Mouse (Mus musculus) limb, embryonic 13.5 days (tissue): Measurements from ENCODE around the gene Fga. TPM values are rescaled to one million over a fixed set of nuclear protein-coding genes. Genes with fewer than 3 reads are reported as not detected.

Experiments
- ATAC-seq: fragments of 200-750 bp; cut with Nextera tagmentation; 2 replicates; pipeline ENCODE4 v1.8.0; 2017; ENCODE audit warnings: low read depth, moderate number of reproducible peaks, moderate TSS enrichment; ENCODE audit not compliant: low FRiP score
- H3K27ac ChIP-seq: fragments of 300-500 bp; sonication (generic); 2 replicates; pipeline ENCODE4 v1.5.1; 2015; ENCODE audit warnings: inconsistent platforms, mild to moderate bottlenecking, moderate library complexity
- H3K27me3 ChIP-seq: fragments of 300-500 bp; sonication (generic); 2 replicates; pipeline ENCODE4 v1.6.1; 2015; ENCODE audit warnings: mild to moderate bottlenecking, inconsistent platforms
- H3K36me3 ChIP-seq: fragments of 300-500 bp; sonication (generic); 2 replicates; pipeline ENCODE4 v1.6.1; 2015; ENCODE audit warnings: inconsistent platforms, mild to moderate bottlenecking, moderate library complexity
- H3K4me1 ChIP-seq: fragments of 300-500 bp; sonication (generic); 2 replicates; pipeline ENCODE4 v1.6.1; 2015; ENCODE audit warnings: inconsistent platforms
- H3K4me2 ChIP-seq: fragments of 300-500 bp; sonication (generic); replicated peaks from 2 replicates; pipeline ENCODE4 v1.6.1; 2015; ENCODE audit warnings: inconsistent platforms, mild to moderate bottlenecking, moderate library complexity
- H3K4me3 ChIP-seq: fragments of 300-500 bp; sonication (generic); 2 replicates; pipeline ENCODE4 v1.5.1; 2015; ENCODE audit warnings: moderate library complexity, mild to moderate bottlenecking, inconsistent platforms
- H3K9ac ChIP-seq: fragments of 300-500 bp; sonication (generic); 2 replicates; pipeline ENCODE4 v1.6.1; 2015; ENCODE audit warnings: mild to moderate bottlenecking, inconsistent platforms
- H3K9me3 ChIP-seq: fragments of 300-500 bp; sonication (generic); 2 replicates; pipeline ENCODE4 v1.6.1; 2016; ENCODE audit warnings: inconsistent platforms
- WGBS: fragments of 180-500 bp; shearing (Covaris S2); methylation state at CpG from one replicate; pipeline ENCODE4 v1.1.7; 2015; 5-methylcytosine and 5-hydroxymethylcytosine counted together
- polyA plus RNA-seq: library from polyadenylated mRNA; unstranded; fragments of >200 nt; fragmentation: Nextera tagmentation; extraction: Ambion mirVana; gene quantifications from 2 replicates; pipeline ENCODE4 v1.2.1, GENCODE M21; 2015

Gene Fga
- polyA plus RNA-seq, result 0.09 and 1.0 TPM in 2 replicates

DNA sequence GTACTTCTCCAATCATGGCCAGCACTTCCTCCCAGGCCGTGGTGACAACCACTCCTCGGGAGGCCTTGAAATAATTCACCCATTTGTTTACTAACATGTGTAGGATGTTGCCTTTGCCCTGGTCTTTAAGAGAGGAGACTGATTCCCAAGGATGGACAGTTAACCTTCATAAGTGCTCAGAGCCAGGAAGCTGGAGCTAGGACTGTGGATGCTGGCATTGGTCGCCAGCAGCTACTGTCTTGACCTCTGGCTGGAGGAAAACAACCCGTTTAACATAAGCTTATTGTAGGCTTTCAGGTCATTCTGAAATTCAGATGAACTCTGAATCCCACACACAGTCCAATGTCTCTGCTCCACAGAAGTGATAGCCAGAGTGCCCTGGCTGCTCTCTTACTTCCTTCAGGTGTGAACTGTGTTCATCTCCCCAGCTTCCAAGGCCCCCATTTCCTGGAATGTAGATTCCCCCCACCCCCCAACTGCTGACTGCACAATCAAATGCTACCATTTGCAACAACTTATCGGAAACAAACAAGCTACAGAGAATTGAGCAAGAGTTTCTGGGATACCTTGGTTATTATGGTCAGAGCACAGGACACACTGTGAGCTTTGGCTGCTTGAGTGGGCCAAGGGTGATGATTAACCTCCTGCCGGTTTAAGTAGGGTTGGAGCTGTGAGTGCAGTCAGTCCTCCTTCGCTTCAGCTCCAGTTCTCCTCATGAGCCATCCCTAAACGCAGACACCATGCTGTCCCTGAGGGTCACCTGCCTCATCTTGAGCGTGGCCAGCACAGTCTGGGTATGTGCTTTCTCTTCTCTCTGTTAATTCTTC is at the start of gene Fga:
TSS of gene Fga (plus strand) at position 602 of the 827 bp plus-strand sequence.
- Histone ChIP-seq H3K9ac (no peak within 1 kb of the TSS), H3K4me2 (no peak within 1 kb of the TSS), H3K27me3 (no peaks in the 10 kb centered on the region), H3K4me1 (no peaks in the 10 kb centered on the region), H3K4me3 (no peak within 1 kb of the TSS), H3K36me3 (no peaks in the 10 kb centered on the region), H3K27ac (no peak within 1 kb of the TSS), H3K9me3 (no peaks in the 10 kb centered on the region)
- 80% methylated on average over 9 of the region's 9 CpGs for WGBS
- ATAC-seq, result no peak

DNA sequence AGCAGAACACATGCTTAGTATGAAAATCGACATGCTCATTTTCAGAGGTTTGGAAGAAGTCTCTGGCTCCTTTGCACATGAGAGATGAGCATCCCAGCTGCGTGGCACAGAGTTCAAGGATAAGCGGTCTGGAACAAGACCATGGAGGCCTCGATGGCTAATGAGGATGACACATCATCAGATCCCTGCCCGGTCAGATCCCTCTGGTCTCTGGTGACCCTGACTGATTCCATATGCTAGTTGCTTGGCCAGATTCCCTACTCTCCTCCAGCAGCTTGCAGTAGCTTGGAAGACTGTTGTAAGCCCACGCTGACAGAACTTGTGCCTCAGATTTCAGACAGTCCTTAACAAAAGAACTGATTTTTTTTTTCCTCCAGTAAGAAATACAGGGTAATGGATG is 45.1 kb upstream of the Fga start:
- no peaks in the 10 kb centered on the region for H3K9me3 ChIP-seq
- no peak overlapping the region for H3K9ac ChIP-seq
- H3K4me1 ChIP-seq, result no peaks in the 10 kb centered on the region
- WGBS, result 77% methylated on average over 6 of the region's 6 CpGs
- no peak overlapping the region for H3K4me3 ChIP-seq
- no peaks in the 10 kb centered on the region for H3K27me3 ChIP-seq
- no peak overlapping the region for H3K4me2 ChIP-seq
- no peaks in the 10 kb centered on the region for H3K36me3 ChIP-seq
- peak; percentile 36; the same call in 1 of the 2 replicates for ATAC-seq
- no peak overlapping the region for H3K27ac ChIP-seq

DNA sequence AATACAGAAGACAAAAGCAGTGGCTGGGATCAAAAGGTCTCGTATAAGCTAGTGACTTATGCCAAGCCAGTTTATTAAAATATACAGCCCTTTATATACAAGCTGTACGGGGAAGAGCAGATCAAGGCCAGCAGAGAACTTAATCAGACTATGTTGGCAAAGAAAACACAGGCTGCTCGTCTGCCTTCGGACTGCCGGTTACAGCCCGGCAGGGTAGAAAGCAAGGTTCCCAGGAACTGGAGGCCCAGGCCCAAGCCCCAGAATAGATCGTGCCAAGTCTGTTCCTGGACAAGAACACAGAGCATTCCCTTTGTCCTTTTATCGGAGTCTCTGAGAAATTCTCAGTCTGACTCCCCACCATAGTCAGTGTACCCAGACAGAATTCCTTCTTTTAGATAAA is 44.0 kb upstream of the Fga start:
- no peaks in the 10 kb centered on the region for H3K9me3 ChIP-seq
- no peaks in the 10 kb centered on the region for H3K27me3 ChIP-seq
- H3K4me2 ChIP-seq, result no peak overlapping the region
- H3K36me3 ChIP-seq, result no peaks in the 10 kb centered on the region
- H3K27ac ChIP-seq, result no peak overlapping the region
- no peaks in the 10 kb centered on the region for H3K4me1 ChIP-seq
- 78% methylated on average over 8 of the region's 8 CpGs for WGBS
- H3K9ac ChIP-seq, result no peak overlapping the region
- no peak for ATAC-seq
- no peak overlapping the region for H3K4me3 ChIP-seq

DNA sequence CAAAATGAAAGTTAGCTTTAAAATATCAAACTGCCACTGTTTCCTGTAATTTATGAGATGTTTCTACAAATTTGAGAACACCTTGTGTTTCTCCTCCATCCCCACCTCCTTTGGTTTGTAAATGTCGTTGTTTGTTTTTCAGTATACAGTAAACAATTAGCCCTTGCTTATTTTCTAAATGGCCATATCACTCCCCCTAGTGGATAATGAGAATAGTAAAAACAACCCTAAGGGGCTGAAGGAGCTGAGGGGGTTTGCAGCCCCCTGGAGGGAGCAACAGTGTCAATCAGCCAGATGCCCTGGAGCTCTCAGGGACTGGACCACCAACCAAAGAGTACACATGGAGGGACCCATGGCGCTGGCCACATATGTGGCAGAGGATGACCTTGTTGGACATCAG is 41.0 kb upstream of the Fga start:
- no peaks in the 10 kb centered on the region for H3K27me3 ChIP-seq
- WGBS, result 84% methylated on average over 2 of the region's 2 CpGs
- H3K9me3 ChIP-seq, result no peaks in the 10 kb centered on the region
- H3K9ac ChIP-seq, result no peak overlapping the region
- no peaks in the 10 kb centered on the region for H3K36me3 ChIP-seq
- no peak for ATAC-seq
- H3K4me3 ChIP-seq, result no peak overlapping the region
- no peak overlapping the region for H3K4me2 ChIP-seq
- no peaks in the 10 kb centered on the region for H3K4me1 ChIP-seq
- no peak overlapping the region for H3K27ac ChIP-seq

DNA sequence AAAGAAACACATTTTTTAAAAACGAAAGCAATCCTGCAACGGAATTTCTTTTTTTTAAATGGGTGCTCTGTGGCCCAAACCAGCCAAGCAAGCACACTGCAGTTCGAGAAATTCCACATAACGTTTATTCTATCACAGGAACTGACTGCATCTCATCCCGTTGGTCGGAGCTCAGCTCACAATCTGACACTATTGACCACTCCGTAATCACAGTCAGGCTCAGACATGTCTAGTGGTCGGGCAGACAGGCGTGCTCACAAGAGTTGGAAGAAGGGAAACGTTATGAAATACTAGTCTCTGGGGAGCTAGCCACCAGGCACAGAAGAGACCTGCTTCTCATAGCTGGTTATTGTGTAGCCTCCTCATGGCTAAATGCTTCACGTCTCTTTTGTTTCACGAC is 33.9 kb upstream of the Fga start:
- H3K9ac ChIP-seq, result no peak overlapping the region
- WGBS, result 75% methylated on average over 12 of the region's 12 CpGs
- H3K4me1 ChIP-seq, result peaks cover 12% of the 10 kb centered on the region
- H3K27me3 ChIP-seq, result peaks cover 11% of the 10 kb centered on the region
- H3K9me3 ChIP-seq, result no peaks in the 10 kb centered on the region
- H3K4me2 ChIP-seq, result no peak overlapping the region
- H3K27ac ChIP-seq, result no peak overlapping the region
- no peak for ATAC-seq
- no peak overlapping the region for H3K4me3 ChIP-seq
- H3K36me3 ChIP-seq, result no peaks in the 10 kb centered on the region

DNA sequence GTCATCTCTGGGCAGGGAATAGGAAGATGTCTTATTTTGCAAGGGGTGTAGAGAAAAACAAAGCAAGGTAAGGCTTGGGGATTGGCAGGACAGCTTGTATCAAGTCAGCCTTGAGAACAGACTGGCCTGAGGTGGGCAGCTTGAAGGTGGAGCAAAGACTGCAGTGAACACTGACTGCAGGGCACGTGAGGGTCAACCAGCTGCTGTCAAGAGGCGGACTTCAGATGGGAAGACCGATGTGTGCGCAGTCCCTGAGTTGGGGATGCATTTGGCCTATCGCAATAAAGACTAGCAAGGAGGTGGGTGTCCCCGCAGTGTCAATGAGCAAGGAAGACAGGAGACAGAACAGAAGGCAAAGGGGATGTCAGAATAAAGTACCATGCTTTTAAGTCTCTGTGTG is 32.9 kb upstream of the Fga start:
- no peaks in the 10 kb centered on the region for H3K36me3 ChIP-seq
- H3K27ac ChIP-seq, result no peak overlapping the region
- H3K4me2 ChIP-seq, result no peak overlapping the region
- ATAC-seq, result no peak
- peaks cover 12% of the 10 kb centered on the region for H3K4me1 ChIP-seq
- H3K4me3 ChIP-seq, result no peak overlapping the region
- peaks cover 11% of the 10 kb centered on the region for H3K27me3 ChIP-seq
- no peaks in the 10 kb centered on the region for H3K9me3 ChIP-seq
- no peak overlapping the region for H3K9ac ChIP-seq
- 91% methylated on average over 6 of the region's 6 CpGs for WGBS

DNA sequence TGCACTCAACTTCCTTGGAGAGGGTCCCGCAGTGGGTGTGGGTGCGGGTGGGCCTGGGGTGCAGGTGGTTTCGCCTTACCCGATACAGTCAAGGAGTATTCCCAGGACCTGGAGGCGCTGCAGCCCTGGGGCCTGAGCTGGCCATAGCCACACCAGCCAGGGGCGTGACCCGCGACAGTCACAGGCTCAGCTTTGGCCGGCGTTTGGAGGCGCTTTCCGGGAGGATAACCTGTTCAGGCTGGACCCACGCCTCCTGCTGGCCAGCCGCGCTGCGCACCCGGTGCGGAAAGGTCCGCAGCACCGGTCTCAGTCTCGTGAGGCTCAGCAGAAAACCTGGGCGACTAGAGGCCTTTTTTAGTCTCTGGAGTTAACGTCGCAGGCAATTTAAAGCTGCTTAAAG is 30.5 kb upstream of the Fga start:
- Histone ChIP-seq H3K4me2 (peak overlapping the region; percentile 61), H3K4me3 (peak overlapping the region; percentile 31), H3K4me1 (peaks cover 20% of the 10 kb centered on the region), H3K27ac (no peak overlapping the region), H3K36me3 (no peaks in the 10 kb centered on the region), H3K9me3 (no peaks in the 10 kb centered on the region), H3K9ac (peak overlapping the region; percentile 31; the same call in 1 of the 2 replicates), H3K27me3 (peaks cover 11% of the 10 kb centered on the region)
- WGBS, result 1% methylated on average over 24 of the region's 24 CpGs
- ATAC-seq, result peak; percentile 46; the same call in 1 of the 2 replicates

DNA sequence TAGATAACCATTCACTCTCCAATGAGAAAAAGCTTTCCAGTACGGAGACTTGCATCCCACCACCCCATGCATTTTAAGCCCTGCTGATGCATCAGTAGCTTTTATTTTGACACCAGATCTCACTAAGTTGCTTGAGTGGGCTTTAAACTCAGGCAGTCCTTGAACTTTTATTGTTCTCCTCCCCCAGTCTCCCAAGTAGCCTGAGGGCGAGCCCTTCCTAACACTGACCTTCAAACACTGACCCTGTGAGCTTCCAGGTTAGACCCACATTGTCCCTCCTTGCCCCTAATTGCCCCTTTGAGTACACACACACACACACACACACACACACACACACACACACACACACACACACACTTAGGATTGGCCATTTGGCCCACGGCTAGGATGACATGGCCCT is 29.2 kb upstream of the Fga start:
- 51% methylated on average over 3 of the region's 3 CpGs for WGBS
- H3K4me1 ChIP-seq, result peaks cover 20% of the 10 kb centered on the region
- no peaks in the 10 kb centered on the region for H3K9me3 ChIP-seq
- no peak overlapping the region for H3K9ac ChIP-seq
- H3K4me2 ChIP-seq, result no peak overlapping the region
- H3K4me3 ChIP-seq, result no peak overlapping the region
- ATAC-seq, result no peak
- H3K27me3 ChIP-seq, result peaks cover 11% of the 10 kb centered on the region
- no peaks in the 10 kb centered on the region for H3K36me3 ChIP-seq
- no peak overlapping the region for H3K27ac ChIP-seq

DNA sequence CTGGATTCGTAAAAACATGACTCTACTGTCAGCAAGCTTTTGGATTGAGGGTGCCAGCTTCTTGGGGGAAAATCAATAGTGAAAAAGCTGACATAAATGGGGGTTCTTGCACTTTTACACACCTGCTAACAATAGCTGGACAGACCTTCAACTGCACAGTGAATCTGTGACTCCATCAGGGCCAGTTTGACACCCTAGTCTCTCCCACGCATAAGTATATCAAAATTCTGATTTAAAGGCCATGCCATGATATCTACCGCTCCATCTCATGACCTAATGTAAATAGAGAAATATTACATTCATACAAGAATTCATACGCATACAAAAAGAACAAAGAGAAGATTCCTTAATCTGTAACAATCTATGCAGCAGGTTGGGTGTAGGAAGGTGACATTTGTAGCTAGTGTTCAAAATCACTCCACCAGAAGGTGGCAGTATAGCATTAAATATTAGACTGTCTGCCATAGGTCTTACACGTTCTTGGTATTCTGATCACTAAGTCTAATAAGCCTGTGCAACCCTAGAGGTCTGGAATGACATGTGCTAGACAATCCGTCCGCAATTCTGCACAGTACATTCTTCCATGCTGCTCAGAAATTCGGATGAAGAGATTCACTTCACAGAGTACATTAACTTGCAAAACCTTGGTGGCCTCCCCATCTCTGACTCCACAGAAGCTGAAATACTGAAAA is 27.0 kb upstream of the Fga start:
- peak; percentile 76 for ATAC-seq
- no peaks in the 10 kb centered on the region for H3K36me3 ChIP-seq
- no peaks in the 10 kb centered on the region for H3K9me3 ChIP-seq
- no peak overlapping the region for H3K9ac ChIP-seq
- WGBS, result 33% methylated on average over 8 of the region's 8 CpGs
- peaks cover 11% of the 10 kb centered on the region for H3K27me3 ChIP-seq
- H3K4me2 ChIP-seq, result no peak overlapping the region
- no peak overlapping the region for H3K27ac ChIP-seq
- no peak overlapping the region for H3K4me3 ChIP-seq
- H3K4me1 ChIP-seq, result peaks cover 20% of the 10 kb centered on the region

DNA sequence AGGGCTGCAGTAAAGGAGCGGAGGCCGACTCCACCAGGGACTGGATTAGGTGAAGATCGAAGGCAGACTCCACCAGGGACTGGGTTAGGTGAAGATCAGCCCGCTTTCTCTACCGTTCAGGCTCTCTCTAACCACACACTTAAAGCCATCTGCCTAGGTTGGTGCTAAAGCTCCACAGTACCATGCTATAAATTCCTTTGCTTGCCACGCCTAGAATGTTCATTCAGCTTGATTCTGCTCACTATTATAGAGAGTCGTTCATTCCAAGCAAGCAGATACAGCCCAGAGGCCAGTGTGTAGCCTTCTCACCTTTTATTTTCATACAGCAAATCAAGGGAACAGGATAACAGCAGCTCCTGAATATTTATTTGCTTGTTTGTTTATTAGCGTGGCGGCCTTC is 25.9 kb upstream of the Fga start:
- Histone ChIP-seq H3K36me3 (no peaks in the 10 kb centered on the region), H3K4me2 (no peak overlapping the region), H3K9me3 (no peaks in the 10 kb centered on the region), H3K4me3 (no peak overlapping the region), H3K27ac (no peak overlapping the region), H3K27me3 (peaks cover 6% of the 10 kb centered on the region), H3K4me1 (peaks cover 19% of the 10 kb centered on the region), H3K9ac (no peak overlapping the region)
- ATAC-seq, result no peak
- WGBS, result 59% methylated on average over 9 of the region's 9 CpGs

DNA sequence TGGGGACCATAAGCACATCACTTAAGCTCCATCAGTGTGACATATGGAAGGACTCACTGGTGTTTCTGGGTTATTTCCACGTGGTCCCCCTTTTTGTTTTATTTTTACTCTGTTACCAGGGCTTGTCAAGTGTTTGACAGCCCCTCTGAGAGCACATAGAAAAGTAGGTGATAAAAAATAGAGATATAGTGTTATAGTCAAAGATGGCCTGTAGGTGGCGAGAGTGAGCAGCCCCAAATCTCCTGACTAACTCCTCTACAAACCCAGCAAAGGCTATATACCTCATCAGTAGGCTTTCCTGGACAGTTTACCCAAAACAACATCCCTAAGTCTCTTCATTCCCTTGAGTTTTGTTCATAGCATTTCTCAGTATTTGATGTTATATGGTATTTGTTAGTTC is 23.7 kb upstream of the Fga start:
- no peaks in the 10 kb centered on the region; the same call in 1 of the 2 replicates for H3K27me3 ChIP-seq
- H3K4me3 ChIP-seq, result no peak overlapping the region
- no peak overlapping the region for H3K4me2 ChIP-seq
- H3K4me1 ChIP-seq, result peaks cover 8% of the 10 kb centered on the region
- no peaks in the 10 kb centered on the region for H3K36me3 ChIP-seq
- ATAC-seq, result no peak
- 0% methylated on average over 2 of the region's 2 CpGs for WGBS
- no peaks in the 10 kb centered on the region for H3K9me3 ChIP-seq
- H3K27ac ChIP-seq, result no peak overlapping the region
- H3K9ac ChIP-seq, result no peak overlapping the region

DNA sequence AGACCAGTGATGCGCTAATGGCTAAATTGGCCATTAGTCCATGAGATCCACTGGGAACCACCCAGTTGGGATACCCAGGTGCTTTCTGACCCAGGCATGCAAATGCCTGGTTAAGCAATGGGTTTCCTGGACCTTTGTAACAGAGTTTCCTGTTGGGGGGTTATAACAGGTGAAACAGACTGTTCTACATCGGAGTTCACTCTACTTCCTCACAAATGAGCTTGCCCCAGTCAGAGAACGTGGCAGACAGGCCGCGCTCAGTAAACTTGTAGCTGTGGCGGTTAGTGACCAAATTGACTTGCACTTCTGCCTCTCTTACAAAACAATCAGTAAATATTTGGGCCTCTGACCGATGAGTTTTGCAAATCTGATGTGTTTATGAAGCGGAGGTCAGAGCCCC is 22.8 kb upstream of the Fga start:
- Histone ChIP-seq H3K36me3 (no peaks in the 10 kb centered on the region), H3K4me3 (no peak overlapping the region), H3K9me3 (no peaks in the 10 kb centered on the region), H3K4me2 (no peak overlapping the region), H3K9ac (no peak overlapping the region), H3K27me3 (no peaks in the 10 kb centered on the region; the same call in 1 of the 2 replicates), H3K4me1 (peaks cover 8% of the 10 kb centered on the region), H3K27ac (no peak overlapping the region)
- WGBS, result 91% methylated on average over 8 of the region's 8 CpGs
- no peak for ATAC-seq
